Mouse (Mus musculus) G1E (cell line): ENCODE results near the gene Acadm.

Experiments used
- CTCF ChIP-seq: IDR thresholded peaks from 2 replicates; pipeline ENCODE4 v1.5.1; 2012; ENCODE audit warnings: low read depth, low read length, inconsistent platforms, mixed read lengths
- GATA1 ChIP-seq: IDR thresholded peaks from 2 replicates; pipeline ENCODE4 v1.6.1; 2012; ENCODE audit warnings: borderline replicate concordance, low read length, inconsistent platforms, mixed read lengths

DNA sequence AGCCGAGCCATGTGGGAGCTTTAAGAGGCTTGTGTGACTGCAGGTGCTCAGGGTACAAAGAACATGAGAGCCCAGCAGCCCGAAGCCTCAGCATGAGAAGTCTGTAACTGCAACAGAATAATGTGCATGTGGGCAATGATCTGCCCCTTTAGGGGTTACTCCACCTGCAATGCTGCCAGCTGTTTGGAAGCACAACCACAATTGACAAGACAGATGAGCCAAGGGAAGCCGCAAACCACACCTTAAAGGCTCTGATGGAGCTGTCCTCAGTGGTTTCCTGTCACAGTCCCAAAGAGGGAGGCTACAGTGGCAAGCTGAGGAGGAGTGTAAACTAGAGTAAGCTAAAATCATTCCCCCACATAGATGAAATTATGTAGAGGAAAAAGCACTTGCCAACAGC lies 49.0 kb downstream of the Acadm start:
- TF ChIP-seq CTCF (no peak), GATA1 (no peak)
